Mouse (Mus musculus) ovary, adult 18-20 months (tissue): ENCODE results near the gene Izumo2.
A peak's percentile ranks its signal among the peaks of the same experiment; 100 is the strongest.

Source experiments
- DNase-seq: peaks from one replicate; pipeline ENCODE4 v3.0.0; 2022; ENCODE audit warnings: low spot score, mixed read lengths

Gene Izumo2

DNA sequence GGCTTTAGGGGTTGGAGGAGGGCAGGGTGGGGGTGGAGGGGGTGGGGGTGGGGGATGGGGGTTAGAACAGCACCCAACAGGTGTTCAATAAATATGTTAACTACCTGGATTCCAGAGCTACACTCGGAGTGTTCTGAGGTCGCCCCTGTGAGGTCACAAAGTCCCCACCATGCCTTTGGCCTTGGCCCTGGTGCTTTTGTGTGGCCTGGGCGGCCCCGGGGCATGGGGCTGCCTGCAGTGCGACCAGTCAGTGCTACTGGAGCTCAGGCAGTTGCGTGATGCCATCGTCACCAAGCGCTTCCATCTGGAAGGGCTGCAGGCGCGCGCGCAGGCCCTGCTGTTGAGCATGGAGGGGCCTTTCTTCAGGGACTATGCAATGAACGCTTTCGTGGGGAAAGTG is at the start of gene Izumo2:
Izumo2 (plus strand) TSS at position 169 of the 400 bp plus-strand sequence.
- DNase-seq: no peak

DNA sequence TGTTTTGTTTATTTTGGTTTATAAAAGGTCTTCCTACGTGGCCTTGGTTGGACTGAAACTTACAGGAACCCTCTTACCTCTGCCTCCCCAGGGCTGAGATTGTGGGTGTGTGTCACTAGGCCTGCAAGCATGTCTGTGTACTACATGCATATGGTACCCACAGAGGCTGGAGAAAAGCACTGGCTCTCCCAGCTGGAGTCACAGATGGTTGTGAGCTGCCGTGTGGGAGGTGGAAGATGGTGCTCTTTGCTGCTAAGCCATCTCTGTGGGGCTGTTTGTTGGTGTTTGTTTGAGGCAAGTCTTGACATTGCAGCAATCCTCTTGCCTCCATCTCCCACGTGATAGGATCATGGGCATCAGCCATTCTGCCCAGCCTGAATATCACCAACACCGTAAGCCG is 47.3 kb upstream of the Izumo2 start:
- no peak for DNase-seq

DNA sequence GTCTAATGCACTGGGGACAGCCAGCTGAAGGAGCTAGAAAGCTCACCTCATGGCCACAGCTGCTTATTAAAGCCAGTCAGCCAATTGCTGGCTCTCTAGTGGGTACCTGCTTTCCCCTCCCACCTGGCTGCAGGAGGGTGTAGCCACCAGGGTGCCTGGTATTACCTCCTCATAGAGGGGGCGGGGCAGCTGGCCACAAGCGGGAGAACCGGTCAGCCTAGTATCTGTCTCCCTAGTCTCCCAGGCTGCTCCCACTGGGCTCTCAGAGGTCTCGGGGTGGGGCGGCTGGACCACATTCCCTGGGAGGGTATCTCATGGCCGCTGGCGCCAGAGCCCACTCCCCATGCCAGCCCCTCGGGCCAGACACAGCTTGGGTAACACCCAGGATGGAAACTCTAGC is 46.4 kb upstream of the Izumo2 start:
- DNase-seq: peak; percentile 29

DNA sequence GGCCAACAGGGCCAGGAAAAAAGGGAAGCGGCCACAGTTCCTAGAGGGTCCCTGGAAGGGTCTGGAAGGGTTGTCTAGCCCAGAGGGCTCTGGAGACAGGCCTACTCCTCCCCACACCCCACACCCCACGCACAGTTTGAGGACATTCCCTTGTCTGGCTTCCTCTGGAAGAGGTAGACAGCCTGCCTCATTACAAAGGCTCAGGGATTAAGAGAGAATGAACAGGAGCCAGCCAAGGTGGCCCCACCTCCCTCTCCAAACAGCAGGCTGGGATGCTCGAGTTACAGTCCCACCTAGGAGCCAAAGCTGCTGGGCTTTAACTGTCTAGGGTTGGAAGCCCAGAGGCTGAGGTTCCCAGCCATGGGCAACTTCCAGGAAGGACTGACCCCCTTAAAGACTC is 46.0 kb upstream of the Izumo2 start:
- no peak for DNase-seq

DNA sequence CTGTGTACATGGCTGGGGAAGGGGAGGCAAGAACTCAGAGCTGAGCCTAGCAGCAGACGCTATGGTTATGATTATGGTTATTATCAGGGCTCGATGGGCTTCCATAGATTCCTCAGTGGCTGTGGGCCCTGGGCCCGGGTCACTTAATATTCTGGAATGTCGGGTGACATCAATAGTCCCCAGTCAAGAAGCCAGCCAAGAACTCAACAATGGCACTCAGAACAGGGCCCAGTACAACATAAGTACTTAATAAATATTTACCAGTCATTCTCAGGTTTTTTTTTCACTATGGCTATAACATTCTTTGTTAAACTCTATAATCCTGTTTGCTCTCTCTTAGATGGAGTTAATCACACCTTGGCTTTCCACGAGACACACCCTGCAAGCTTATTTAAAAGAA is 45.0 kb upstream of the Izumo2 start:
- DNase-seq: no peak

DNA sequence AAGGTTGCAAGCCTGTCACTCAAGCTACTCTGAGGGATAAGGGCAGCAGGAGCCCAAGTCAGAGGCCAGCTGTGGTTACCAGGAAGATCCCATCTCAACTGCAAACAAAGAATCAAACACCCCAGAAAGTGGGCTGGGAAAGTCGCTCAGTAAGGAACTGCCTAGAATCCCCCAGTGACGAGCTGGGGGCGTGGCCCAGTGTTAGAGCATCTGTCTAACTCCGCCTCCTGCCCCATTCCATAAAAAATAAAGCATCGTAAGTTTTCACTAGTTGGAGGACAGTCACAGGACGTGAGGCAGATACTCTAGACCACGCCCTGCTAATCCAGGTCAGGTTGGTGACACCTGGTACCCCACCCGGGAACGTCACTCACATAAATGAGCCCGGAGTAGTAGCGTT is 43.8 kb upstream of the Izumo2 start:
- DNase-seq: no peak

DNA sequence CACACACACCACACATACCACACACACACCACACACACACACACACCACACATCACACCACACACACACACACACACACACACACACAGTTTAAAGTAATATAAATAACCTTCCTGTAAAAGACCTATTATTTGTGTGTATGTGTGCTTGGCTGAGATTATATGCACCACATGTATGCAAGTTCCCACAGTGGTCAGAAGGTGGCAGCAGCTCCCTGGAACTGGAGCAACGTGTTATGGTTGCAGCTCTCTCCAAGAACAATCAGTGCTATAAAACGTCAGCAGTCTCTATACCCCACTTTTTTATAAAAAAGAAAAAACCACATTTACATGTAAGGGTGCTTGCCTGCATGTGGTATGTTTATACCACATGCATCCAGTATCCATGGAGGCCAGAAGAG is 42.1 kb upstream of the Izumo2 start:
- DNase-seq: no peak

DNA sequence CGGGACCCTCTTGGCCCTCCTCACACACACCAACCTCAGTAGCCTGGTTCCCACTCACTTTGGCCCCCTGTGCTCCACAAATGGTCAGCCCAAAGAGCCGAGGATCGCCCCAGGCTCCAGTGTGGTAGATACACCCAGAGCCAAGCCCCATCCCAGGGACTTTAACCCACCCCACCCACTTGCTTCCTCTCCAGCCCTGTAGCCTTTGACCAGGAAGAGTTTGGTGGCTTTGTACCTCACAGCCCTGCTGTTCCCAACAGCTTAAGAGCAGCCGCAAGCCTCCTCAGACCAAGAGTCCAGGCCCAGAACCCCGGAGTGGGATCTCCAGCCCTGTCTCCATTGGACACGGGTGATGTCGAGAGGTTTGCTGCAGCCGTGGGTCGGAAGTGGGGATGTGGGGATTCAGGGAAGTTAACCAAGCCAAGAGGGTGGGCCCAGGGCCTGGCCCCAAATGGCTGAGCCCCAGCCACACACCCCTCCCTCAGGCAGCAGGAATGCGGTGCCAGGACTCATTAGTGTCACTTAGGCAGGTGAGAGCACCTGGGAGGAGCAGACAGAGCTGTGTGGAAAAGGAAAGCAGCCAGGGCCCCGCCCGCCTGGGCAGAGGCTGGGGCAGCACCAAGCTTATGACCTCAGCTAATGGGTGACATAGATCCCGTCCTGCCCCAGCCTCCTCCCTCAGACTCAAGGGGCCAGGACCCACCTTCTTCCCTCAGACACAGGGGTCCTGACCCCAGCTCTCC is 40.4 kb upstream of the Izumo2 start:
- no peak for DNase-seq

DNA sequence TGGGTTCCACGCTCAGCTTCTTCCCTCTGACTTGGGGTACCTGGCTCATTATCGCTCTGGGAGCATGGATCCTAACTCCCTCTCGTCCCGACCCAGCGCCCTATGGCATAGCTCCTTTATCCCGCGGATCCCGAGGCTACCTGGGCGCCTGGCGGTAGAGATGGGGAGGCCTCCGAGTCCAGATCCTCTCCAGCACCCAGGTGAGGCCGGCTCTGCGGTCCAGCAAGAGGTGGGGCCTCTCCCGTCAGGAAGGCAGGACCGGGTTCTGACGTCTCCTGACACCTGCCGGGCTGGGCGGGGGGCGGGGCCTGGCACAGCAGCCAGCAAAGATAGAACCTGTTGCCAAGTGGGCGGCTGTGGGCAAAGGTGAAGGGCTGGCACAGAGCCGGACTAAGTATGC is 39.4 kb upstream of the Izumo2 start:
- DNase-seq: no peak

DNA sequence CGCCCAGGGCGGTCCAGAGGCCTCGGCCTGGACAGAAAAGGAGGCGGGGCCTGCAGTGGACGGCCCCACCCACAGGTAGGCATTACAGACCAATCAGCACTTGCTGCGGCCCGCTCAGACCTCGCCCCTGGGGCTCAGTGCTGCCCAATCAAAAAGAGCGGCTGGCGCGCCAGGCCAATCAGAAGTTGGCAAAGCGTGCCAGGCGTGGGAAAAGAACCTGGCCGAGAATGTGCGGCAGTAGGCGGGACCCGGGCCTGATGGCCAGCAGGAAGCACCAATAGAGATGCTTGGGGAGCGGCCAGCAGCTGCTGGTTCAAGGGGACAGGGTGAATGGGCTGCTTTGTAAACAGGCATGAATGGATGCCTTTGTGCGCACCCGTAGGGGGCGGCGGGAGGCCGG is 37.7 kb upstream of the Izumo2 start, which contains the start of gene Myh14:
Myh14 (minus strand) TSS at position 41 of the 400 bp plus-strand sequence.
- DNase-seq: peak; percentile 87

DNA sequence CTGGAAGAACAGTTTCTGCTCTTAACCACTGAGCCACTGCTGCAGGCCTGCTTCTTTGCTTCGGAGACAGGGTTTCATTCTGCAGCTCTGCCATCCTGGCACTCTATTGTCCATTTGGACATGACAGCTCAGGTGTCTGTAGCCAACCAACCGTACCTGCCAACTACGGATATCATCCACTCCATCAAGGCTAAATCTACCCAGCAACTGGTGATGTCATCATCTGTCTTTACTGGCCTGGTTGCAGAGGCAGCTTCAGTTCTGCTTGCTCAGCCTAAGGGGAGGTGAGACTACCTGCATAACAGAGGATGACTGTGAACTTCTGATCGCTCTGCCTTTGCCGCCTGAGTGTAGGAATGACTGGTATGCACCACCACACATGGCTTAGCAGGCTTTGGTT is 36.3 kb upstream of the Izumo2 start:
- no peak for DNase-seq

DNA sequence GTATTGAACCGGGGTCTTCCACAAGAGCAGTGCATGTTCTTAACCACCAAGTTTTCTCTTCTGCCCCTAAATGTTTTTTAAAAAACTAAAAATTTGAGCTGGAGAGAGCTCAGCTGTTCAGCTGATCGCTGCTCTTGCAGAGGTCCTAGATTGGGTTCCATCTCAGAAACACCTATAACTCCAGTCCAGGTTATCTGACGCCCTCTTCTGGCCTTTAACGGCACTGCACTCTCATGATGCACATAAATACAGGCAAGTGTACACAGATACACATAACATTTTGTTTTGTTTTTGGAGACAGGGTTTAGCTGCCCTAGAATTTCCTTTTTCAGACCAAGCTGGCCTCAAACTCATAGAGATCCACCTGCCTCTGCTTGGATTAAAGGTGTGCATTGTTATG is 34.0 kb upstream of the Izumo2 start:
- DNase-seq: no peak

DNA sequence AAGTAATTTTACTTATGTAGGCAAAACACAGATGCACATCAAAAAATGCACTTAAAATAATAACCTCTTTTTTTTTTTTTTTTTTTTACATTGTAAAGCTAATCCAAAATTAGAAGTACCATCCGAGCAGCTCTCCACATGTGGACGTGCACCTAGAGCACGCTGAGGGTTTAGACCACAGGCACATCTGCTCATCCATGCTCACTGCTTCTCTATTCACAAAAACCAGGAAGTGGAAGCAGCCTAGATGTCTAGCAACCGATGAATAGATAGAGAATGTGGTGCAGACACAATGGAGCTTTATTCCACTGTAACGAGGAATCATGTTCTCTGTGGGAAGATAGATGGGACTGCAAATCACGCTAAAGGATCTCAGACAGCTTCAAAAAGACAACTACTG is 33.4 kb upstream of the Izumo2 start:
- DNase-seq: no peak

DNA sequence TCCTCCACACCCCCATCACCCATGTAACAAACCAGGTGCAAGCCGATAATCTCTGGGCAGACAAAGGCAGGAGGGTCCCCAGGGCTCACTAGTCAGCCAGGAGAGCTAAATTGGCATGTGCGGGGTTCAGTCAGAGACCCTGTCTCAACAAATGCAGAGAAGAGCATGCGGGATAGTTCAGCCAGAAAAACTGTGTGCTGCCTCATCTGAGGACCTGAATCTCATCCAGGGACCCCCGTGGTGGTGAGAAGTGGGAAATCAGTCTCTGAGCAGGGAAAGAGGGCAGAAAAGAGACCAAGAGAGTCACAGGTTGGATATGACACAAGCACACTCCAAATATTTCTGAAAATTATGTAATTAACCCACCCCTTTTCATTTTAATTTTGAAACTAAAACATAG is 32.4 kb upstream of the Izumo2 start:
- no peak for DNase-seq

DNA sequence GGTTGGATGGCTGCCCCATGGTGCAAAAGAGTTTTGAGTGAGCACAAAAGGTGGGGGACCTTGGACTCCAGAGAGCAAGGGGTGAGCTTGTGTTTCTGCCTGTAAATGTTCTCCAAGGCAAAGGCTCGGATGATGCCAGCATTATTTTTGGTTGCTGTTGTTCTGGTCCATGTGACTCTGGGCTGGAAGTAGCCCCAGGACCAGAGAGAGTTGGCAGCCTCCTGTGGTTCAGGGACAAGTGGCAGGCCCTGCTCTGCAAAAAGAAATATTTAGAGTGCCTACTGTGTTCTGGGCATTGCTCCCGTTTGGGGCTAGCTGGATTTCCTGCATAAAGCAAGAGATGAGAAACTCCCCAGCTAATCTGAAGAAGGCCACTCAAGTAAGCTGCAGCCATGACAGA is 31.9 kb upstream of the Izumo2 start:
- no peak for DNase-seq

DNA sequence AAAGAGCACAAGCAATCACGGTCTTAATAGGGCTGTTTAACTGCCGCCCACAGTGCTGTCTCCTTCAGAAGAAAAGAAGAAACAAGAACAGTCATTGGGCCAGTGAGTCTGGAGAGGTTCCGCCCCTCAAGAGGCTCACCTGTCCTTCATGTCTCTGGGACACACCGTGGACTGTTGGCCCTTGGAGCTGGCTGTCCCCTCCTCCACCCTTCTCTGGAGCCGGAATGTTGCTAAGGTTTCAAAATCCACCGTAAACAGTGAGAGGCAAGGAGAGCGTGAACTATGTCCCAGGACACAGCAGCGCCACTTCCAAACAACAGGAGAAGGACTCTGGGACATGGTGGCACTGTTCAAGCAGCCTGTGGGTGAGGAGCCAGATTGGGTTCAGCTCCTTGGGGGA is 24.9 kb upstream of the Izumo2 start:
- no peak for DNase-seq

DNA sequence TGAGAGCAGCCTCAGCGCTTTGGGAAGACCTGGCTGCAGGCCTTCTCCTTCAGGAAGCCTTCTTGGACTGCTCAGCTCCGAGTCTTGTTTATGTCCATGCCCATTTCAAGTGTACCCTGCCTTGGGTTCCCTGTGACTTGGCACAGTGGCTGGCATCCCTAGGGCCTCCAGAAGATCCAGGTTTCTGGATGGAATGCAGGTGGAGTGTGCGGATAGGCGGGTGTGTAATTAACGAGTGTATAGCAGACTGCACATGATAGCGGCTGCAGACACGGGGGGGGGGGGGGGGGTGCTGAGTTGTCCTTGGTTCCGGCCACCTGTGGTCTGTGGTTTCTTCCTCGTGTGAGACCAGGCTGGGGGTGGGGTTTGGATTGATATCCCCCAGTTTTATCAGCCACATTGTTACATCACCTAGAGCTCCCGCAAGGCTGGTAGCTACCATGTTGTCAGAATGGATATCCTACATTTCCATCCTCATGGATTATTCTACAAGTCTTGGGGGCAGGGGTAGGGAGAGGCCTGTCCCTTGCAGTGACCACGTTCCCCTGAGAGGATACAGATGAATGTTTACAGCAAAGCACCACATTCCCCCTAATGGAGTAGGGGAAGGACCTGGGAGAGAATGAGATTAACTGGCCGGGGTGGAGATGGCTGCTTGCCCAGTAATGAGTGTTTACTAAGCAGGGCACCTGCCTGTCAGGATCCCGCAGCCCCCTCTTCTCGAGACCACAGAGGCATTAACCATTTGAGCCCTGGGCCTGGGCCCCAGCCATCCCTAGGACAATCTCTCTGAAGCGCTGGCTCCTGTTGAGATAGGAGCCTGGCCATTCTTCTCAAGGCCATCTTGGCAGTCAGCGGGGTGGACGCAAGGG is 22.8 kb upstream of the Izumo2 start:
- peak; percentile 61 for DNase-seq

DNA sequence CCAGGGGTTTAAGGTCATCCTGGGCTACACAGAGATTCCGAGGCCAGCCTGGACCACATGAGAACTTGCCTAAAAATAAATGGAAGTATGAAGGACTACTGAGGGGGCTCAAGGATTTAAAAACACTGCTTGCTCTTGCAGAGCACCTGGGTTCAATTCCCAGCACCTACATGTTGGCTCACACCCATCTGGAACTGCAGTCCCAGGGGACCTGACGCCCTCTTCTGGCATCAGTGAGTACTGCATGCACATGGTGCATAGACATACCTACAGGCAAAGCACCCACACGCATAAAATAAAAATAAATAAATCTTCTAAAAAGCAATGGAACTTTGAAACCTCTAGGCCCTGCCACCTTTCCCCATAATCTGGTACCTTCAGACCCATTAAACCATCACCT is 19.7 kb upstream of the Izumo2 start:
- no peak for DNase-seq

DNA sequence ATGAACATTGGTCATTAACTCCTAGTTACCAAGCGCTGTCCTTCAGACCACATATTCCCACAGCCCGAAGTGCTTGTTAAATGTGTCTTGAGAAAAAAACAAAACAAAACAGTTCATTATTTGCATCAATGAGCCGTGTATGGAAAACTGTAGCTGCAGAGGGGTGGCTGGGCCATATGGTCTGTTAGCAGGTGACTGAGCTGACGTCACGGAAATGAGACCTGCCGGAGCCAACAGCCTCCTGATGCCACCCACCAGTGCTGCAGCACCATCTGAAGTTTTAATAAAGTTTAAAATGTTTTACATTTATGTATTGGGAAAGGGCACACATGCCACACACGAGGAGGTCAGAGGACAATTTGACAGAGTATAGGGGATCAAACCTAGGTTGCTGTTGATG is 19.2 kb upstream of the Izumo2 start:
- DNase-seq: no peak

DNA sequence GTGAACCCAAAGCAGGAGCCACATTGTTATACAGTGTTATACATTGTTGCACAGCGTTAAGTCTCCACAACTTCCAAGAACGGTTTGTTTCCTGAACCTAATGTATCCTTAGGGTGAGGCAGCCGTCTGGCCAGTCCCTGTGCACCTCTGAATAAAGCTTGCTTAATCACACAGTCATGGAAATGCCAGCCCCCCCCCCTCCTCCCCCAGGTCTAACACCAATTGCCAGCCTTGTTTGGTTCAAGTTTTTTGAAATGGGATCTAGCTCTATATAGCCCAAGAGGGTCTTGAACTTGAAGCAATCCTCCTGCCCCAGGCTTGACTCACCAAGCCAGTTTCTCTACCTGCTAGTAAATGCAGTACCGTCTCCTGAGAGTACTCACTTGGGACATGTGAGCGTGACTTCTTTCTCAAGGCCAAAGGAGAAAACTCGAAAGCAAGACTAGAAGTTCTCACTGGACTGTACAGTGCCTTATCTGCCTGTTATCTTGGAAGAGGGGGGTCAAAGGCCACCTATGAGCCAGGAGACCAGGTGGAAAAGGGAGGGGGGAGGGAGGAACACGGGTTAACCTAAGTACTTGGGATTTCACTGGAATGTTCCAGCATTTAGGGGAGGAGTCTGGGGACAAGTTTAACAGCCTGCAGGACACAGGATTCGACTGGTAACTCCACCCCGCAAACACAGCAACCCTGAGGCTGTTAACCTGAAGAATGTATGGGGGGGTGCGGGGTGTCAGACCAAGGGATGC is 14.9 kb upstream of the Izumo2 start:
- no peak for DNase-seq

DNA sequence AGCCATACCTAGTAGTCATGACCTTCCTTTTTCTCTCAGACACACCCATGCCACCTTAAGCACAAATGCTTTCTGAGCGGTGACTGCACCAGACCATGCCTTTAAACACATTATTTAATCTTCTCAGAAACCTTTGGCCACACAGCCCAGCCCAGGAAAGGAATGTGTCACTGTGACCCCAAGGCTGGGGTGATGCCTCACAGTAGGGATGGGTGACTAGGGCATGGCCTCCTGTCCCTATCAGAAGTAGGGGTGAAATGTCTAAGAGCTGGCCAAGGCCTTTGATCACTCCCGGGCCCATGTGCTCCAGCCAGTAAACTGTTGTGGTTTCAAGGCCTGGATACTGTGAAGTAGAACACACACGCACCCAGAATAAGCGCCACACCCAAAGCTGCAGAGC is 13.3 kb upstream of the Izumo2 start:
- DNase-seq: no peak

DNA sequence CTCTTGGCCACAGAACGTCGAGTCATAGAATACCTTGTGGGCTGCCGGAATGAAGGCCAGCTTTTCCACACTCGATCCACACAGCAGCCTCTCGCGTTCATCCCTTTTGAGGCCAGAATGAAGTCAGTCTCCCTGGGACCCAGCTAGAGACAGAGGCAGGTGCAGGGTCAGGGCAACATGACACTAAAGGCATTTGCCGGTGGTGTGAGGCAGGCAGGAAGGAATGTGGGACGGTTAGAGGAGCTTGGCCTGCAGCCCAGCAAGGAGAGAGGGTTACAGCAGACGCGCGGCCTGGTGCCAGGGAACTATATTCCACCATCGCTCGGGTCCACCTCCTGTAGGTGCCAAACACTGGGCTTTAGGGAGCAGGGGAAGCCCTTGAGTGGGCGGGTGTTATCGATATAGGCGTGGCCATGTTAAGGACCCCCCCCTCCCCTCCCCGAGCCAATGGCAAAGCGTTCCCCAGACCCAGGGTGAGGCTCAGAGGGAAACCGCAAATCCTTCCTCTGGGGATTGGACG is 11.3 kb upstream of the Izumo2 start:
- peak; percentile 82 for DNase-seq

DNA sequence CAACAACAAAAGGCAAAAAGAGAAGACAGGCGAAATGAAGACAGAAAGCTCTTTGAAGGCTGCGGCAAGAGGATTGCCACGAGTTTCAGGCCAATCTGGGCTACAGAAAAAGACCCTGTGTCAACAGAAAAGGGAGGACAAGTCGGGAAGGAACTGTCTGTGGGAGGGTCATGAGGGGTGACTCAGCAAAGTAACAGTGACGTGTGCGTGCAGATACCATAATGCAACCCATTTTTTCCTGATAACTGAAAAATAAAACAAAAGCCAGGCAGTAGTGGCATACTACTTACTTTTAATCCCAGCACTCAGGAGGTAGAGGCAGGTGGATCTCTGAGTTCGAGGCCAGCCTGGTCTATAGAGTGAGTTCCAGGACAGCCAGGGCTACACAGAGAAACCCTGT is 10.6 kb upstream of the Izumo2 start:
- no peak for DNase-seq
